Mouse (Mus musculus): ENCODE data around the gene Sec61a1. TPM values are rescaled to one million over a fixed set of nuclear protein-coding genes. Genes with fewer than 3 reads are reported as not detected.
A peak's percentile ranks its signal among the peaks of the same experiment; 100 is the strongest.

The Sec61a1 gene
- polyA plus RNA-seq, 1 experiment: 327 TPM

DNA sequence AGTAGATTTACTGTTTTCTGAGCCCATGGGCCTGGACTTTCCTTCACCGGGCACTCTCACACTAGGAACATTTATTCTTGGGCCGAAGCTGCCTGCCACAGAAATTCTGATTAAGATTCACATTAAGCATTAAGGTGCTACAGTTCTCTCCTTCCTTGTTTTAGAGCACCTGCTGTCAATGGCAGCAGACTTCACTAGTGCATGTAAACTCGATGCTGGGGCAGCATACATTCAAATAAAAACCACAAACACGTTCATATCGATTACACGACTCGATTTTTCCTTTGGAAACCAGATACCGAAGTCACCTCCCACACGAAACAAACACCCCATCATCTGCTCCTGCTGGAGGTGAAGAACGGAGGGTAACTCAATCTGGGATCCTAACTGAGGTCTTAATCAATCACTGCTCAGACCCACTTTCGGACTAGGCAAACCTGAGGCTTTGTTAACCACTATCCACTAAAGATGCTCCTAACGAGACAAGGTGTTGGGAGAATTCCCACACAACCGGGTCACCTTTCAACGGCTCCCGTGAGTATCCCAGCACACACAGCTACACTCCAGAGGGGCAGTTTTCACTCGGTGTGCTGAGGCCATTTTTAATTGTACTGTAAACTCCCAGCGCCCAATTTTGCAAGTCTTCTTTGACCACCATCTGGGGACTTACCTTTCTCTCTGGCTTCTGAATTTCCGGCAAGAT, 853 bp downstream of the Sec61a1 start:
- WGBS: 3% methylated on average over 18 of the region's 18 CpGs
- DNase-seq (ENCODE audit: low read depth, low spot score): no peak

DNA sequence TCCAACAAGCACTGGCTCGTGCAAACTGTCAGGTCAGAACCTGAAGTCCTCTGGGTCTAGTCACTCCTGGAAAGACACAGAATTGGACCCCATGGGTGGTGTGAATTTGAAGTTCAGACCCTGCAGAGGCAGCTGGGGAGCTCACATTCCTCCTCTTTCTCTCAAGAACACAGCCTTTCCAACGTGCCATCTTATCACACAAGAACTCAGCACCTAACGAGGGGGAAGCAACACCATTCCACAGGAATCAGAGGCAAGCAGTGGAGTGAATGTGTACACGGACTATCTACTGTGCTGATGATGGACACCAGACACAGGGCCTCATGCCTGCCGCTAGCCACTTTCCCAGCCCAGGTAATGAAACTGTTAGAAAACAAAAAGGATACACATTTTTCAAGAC, 2.0 kb downstream of the Sec61a1 start:
- 60% methylated on average over 5 of the region's 5 CpGs for WGBS
- DNase-seq (ENCODE audit: low read depth, low spot score): no peak

DNA sequence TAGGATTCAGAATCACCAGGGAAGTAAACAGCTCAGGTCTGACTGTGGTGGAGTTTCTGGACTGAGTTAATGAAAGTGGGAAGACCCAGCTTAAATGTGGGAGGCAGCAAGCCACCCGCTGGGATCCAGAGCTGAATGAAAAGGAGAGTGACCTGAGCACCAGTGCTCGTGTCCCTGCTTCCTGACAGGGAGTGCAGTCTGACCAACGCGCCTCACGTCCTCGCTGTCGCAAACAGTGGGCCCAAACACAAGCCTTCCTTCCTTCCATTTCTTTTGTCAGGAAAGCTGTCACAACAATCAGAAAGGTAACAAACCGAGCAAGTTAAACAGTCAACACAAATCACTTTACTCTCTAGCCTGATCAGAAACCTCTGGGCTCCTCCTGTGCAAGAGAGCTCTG, 2.7 kb downstream of the Sec61a1 start:
- 77% methylated on average over 8 of the region's 8 CpGs for WGBS
- DNase-seq (ENCODE audit: low read depth, low spot score): no peak

DNA sequence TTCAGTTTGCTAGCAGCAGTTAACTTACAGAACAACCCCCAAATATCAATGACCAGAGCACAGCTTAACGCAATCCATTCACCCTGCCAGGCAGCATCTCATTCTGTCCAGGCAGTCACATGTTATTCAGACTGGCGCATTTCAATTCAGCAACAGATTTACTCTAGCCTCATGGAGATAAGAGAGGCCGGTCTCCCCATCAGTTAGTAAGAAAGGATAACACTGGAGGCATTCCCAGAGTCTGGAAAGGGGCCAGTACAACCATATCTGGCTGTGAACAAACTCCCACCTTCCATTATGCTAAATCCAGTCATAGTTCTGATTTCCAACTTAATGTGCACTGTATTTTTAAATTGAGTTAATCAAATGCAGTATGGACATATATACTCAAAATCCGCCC, 4.2 kb downstream of the Sec61a1 start:
- WGBS: 89% methylated on average over 4 of the region's 4 CpGs

DNA sequence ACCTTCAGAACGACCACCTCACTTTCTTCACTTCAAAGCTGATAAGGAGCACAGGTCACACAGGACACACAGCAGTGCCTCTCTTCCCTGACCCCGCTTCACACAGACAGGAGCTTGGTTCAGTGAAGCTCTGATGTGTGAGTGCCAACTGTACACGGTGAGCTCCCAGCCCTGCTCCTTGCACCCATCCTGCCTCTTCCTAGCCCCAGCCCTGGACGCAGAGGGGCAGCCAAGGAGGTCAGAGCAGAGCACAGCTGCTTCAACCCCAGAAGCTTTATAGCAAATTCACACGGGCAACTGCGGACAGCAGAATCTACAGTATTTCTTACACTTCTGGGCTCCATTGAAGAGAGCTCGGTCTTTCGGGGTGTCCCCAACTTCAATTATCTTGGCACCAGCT, 4.7 kb downstream of the Sec61a1 start:
- 87% methylated on average over 8 of the region's 8 CpGs for WGBS
- no peak for DNase-seq (ENCODE audit: low read depth, low spot score)

More for the DNA sequence above, 4.2 kb downstream of the Sec61a1 start:
- no peak for DNase-seq (ENCODE audit: low read depth, low spot score)

DNA sequence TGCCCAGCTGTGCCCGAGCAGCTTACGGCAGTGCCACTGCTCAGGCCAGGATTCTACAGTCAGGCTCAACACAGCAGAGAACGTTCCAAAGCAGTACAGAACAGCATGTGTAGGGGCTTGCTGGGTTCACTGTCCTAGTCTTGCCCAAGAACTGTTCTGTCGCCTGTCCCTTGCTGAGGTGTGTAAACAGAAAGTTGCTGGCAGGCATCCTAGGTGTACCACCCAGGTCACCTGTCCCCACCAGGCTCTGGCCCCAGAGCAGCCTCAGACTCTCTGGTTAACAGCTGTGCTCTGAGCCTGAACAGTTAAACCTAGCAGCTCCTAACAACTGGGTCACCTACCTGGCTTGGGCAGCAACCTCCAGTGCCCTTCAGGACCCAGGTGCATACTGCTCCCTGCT, 15.7 kb downstream of the Sec61a1 start:
- DNase-seq (ENCODE audit: low read depth, low spot score): no peak
- WGBS: 78% methylated on average over 4 of the region's 4 CpGs

DNA sequence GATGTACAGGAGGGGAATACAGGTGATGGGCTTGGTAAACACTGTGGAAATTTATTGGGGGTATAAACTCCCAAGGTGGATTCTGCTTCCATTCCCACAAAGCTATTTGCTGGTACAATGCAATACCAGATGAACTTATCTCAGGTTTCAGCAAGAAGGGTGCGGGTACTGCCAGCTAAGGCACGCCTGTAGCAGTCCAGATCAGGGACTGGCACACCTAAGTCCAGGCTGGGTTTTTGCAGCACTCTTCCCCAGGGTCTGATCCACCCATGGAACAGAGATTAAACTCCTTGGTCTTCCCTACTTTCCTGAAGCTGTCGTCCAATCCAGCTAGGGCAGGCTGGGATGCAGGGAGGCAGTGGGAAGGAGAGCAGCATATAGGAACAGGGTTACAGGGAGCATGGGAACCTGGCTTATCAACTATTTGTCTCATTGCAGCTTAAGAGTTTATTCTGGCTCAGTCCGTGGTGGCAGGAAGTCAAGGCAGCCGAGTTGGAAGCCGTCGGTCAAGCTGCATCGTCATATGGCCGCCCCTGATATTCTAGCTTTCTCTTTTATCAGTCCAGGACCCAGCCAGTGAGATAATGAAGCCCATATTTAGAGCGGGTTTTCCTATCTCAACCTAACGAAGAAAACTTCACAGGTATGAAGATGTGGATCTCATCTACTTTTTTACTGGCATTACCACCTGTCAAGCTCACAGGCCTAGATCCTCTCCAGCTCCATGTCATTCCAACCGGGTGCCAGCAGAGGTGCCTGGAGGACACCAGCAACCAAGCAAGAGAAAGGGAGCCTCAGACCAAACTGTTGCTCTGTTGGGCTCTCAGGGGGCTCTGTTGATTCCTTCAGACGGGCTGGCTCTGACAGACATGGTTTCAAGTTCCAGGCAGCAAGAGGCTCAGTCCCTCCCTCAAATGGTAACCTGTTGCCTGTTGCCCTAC, 16.4 kb downstream of the Sec61a1 start:
- 75% methylated on average over 13 of the region's 13 CpGs for WGBS
- DNase-seq (ENCODE audit: low read depth, low spot score): no peak

DNA sequence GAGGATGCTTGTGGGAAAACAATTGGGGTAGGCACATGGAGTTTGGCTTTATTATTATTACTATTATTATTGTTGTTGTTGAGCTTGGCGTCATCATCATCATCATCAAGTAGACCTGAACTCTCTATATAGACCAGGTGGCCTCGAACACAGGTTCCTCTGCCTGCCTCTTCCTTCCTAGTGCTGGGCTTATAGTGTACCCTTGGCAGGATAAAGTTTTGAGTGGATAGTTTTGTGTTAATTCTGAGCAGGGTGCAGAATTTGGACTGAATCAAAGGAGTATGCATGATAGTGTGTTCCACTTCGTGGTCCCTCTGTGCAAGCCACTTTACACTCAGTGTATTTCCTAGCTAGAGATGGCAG, 18.3 kb downstream of the Sec61a1 start:
- DNase-seq (ENCODE audit: low read depth, low spot score): no peak
- WGBS: 9% methylated on average over 3 of the region's 3 CpGs

DNA sequence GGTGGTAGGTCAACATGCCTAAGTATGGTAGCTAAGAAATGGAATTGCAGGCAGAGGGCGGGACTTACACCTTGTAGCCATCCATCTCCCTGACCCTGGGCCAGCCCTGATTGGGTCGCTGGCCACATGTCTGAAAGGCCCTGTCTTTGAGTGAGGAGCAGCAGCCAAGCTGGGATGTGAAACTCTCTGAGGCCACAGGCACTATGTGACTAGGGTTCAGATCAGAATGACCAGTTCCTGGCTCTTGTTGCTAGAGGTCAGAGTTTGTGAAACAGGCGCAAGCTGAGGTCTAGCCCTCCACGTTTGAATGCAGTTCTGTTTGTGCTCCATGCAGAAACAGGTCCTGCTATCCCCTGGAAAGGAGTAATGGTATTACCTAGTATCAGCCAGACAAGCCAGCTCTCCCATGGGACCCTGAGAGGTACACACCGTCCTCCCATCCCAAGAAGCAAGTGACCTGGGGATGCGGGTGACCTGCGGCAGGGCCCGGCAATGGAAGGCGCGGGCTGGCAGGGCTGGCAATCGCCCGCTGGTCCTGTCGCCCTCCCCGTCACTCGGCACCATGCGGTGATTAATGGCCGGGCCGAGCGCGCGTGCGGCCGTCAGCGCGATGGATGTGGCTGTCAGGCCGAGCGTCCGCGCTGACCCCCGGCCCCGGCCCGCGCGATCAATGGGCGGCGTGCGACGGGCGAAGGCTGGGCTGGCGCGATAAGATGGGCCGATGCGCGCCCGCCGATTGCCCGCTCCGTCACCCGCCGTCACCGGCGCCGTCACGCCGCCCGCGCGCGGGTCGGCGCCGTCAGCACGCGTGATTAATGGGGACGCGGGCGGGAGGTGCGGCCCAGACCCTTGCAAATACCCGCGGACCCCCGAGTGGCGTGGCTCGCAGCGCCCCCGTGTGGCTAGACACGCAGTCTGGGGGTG, 19.0 kb downstream of the Sec61a1 start:
- 5% methylated on average over 76 of the region's 76 CpGs for WGBS
- no peak for DNase-seq (ENCODE audit: low read depth, low spot score)

DNA sequence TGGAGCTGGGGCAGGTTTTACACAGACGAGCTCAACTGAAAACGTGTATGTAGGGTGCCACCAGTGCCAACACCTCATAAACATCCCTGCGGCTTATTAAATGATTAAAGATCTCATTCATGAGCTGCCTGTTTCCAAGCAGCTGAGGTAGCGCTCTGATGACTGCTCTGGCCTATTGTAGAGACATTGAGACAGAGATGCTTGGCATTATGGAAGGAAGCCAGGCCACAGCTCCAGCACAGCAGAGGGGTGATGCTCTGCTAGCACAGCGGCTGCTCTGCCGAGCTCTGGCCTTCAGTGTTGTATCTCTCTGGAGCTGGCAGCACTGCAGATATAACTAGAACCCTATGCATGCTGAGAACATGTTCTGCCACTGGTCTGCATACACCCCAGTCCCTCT, 25.0 kb downstream of the Sec61a1 start:
- no peak for DNase-seq (ENCODE audit: low read depth, low spot score)
- 80% methylated on average over 6 of the region's 6 CpGs for WGBS

DNA sequence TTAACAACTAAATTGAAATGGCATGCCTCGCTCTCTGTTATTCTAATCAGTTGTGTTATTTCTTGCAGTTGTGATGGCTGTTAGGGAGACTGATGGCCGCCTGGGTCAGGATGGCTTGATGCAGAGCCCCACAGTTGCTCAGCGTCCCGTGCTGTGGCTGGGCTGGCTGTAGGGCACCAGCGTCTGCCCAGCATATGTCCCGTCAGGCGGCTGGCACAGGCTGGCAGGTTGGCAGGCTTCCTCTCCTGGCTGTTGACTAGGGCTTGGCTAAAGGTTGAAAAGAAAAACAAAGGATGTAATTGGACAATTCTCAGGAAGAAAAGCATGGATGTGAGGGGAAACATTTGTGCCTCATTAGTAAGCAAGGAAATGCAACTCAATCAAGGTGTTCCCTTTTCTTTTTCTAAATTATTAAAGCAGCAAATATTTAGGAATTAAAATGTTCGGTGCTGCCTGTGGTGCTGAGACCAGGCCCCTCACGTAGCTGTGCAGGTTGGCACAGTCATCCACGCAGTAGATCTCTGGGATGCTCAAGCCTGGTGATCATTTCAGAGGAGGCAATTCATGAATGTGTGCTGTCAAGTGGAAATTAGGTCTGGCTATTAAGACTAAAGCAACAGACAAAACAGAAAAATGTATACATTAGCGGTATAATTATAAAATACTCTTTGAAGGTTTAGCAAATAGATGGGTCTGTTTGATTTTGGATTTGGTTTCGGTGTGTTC, 27.9 kb downstream of the Sec61a1 start:
- WGBS: 90% methylated on average over 12 of the region's 12 CpGs

DNA sequence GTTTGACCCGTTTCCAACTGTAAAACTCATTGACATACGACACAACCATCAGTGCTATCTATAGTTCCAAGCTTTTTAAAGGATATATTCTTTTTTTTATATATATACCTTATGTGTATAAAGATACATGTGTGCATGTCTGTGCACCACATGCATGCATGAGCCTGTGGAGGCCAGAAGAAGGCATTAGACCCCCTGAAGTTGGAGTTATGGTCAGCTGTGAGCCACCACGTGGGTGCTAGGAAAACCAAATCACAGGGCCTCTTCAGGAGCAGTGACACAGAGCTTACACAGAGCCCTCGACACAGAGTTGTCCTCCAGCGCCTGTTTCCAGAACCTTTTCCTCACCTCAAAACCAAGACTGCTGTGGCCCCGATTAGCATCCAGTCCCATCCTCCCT, 28.9 kb downstream of the Sec61a1 start:
- no peak for DNase-seq (ENCODE audit: low read depth, low spot score)
- WGBS: 81% methylated on average over 6 of the region's 6 CpGs

More for the DNA sequence above, 27.9 kb downstream of the Sec61a1 start:
- DNase-seq (ENCODE audit: low read depth, low spot score): no peak

DNA sequence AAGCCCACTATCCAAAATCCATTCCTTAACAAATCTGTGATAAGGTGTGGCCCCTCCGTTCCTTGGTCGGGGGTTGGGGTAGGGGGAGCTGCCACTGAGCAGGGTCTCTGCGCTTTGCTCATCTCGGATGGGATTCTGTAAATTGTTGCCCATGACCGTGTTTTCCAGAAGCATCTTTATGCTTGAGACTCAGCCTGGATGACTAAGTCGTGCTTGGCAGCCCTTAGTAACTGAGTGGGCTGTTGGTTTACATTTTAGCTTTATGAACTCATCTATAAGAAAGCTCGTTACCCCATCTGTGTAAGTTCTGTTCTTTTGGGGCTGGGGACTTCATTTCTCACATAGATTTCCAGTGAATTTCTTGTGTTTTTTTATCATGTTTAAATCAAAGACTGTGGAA, 29.7 kb downstream of the Sec61a1 start:
- DNase-seq (ENCODE audit: low read depth, low spot score): no peak
- 81% methylated on average over 7 of the region's 7 CpGs for WGBS

DNA sequence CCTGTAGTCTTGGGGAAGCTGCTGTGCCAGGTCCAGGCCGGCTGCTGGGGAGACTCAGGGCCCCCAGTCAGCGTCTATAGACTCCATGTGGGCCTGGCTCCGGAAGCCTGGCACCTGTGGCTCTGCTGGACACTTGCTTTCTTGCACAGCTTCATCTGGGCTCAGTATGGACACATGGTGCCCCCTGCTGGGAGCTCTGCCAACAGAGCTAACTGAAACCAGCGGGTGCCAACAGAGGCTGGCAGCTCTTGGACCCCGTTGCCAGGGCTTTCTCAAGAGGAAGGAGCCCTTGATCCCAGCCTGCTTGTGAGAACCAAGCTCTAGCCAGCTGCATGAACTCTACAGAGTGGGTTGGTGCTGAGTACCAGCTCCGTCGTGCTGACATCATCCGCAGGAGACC, 31.8 kb downstream of the Sec61a1 start:
- WGBS: 74% methylated on average over 8 of the region's 8 CpGs
- DNase-seq (ENCODE audit: low read depth, low spot score): no peak

DNA sequence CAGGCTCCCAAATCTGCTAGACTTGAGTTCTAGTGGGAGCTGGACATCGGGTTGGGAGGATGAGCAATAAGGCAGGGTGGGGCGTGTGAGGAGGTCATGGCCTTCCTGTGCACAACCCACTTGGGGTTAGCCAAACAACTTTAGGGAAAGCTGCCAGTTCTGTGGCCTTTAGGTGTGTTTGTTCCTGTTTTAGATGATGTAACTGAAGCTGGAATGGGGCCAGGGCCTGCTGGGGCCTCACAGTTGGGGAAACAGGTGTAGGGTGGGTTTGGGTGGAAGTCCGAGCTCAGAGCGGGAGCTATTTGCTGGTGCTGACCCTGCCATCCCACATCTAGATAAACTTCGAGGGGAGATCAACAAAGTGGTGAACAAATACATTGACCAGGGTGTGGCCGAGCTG, 33.3 kb downstream of the Sec61a1 start:
- peak; percentile 29 for DNase-seq (ENCODE audit: low read depth, low spot score)
- 32% methylated on average over 6 of the region's 6 CpGs for WGBS

DNA sequence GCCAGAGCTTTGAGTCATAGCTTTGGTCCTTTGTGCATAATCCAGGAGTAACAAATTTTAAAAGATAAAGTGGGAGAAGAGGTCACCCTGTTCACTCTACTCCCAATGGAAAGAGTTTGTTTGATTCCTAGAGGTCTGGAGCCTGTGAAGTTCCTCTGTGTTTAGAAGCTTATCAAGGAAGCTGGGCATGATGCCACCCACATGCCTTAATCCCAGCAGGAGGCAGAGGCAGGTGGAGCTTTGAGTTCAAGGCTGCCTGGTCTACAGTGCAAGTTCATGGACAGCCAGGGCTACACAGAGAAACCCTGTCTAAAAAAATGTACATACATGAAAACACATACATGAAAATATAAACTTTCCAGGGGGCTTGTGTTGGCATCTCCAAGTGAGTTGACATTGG, 34.8 kb downstream of the Sec61a1 start:
- DNase-seq (ENCODE audit: low read depth, low spot score): no peak

DNA sequence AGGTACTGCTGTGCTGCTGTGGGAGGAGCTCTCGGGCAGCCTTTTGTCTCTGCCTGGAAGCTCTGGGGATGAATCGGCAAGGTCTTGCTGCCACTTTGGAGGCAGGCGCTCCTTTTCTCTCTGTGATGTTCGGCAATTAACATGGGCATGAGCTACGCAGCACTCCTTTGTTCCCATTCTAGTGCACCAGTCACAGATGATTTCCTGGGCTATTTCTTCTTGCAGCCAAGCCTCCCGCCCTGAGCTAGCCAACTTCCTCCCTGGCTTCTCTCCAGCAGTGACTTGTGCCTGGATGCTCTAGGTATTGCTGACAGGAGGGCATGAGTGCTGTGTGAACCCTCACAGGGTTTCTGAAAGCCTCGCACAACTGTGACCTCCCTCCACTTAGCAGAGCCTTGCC, 35.6 kb downstream of the Sec61a1 start:
- DNase-seq (ENCODE audit: low read depth, low spot score): peak; percentile 33
- WGBS: 35% methylated on average over 7 of the region's 7 CpGs

DNA sequence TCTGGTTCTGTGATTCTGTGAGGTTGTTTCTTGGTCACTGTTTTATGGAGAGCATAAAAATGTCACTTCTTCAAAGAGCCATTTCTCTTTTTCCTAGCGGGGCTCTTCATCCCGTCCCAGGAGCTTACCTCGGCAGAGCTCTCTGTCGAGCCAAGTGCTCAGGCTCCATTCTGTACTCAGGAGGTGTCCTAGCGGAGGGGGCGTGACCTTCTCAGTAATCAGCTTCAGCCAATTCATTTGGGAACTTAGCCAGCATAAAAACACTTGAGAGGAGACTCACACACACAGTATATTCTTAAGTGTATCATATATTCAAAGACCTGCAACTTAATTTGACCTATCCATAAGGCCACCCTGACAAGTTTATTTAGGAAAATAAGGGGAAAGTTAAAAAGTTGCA, 38.3 kb downstream of the Sec61a1 start:
- WGBS: 52% methylated on average over 6 of the region's 6 CpGs
- DNase-seq (ENCODE audit: low read depth, low spot score): no peak

DNA sequence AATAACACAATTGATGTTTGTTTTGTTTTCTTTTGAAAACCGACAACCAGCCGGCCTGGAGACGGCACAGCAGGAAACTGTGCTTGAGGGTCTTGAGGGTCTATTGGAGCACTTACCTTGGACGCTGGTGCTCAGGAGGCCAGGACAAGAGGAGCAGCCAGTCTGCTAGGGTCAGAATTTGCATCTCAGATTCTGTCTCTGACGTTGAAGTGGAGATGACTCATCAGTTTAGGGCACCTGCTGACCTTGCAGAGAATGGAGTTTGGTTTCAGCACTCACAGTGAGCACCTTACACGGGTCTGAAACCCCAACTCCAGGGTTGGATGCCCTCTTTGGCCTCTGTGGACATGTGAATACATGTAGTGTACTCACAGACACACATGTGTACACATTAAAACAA, 48.8 kb downstream of the Sec61a1 start:
- no peak for DNase-seq (ENCODE audit: low read depth, low spot score)
- WGBS: 72% methylated on average over 6 of the region's 6 CpGs

All from large intestine, adult 2 months (tissue).